Comparison of ENCODE assay signal across 10 mouse cellular contexts in the genomic region with DNA sequence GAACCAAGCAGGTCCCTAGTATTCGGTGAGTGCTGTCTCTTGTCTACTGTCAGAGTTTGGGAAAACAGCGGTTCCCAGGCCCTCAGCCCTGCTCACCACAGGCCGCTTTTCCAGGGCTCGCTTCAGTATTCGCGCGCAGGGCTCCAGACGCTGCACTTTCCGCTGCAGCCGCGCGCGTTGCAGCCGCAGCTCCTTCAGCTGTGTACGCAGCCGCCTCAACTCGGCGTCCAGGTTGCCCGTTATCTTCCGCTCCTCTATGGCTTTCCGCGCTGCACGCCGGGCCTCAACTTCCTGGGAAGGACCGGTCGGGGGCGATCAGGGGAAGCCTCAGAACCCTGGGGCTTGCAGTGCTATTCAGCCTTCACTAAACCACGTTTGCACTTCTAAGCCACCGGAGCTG. TPM values are rescaled to one million over a fixed set of nuclear protein-coding genes. Genes with fewer than 3 reads are reported as not detected.
DNase-seq lines count a peak whose midpoint lies in the region; ATAC-seq lines count a peak whose summit lies in the region.
"Had no signal": no experiment of that assay in that cellular context is flagged by ENCODE, and none has a peak within 500 bp of the region (broad histone marks: within the 10 kb centered on the region; RNA-seq: fewer than 3 reads in every experiment).

No protein-coding gene starts in this region.

- H3K27ac ChIP-seq in limb, embryonic 11.5 days (replicated peaks; ENCODE audit: low read depth, low read length), result no peak overlapping the region
- H3K27ac ChIP-seq: macrophage had no signal

- WGBS in limb, embryonic 11.5 days, result 9% methylated on average over 29 of the region's 29 CpGs

- ATAC-seq in limb, embryonic 11.5 days (ENCODE audit: insufficient number of reproducible peaks, low FRiP score, low TSS enrichment, low read depth), result no peak

- H3K4me1 ChIP-seq in limb, embryonic 11.5 days (ENCODE audit: control insufficient read depth, insufficient read depth, low read length), result no peaks in the 10 kb centered on the region

- H3K36me3 ChIP-seq in limb, embryonic 11.5 days (ENCODE audit: control insufficient read depth, insufficient read depth, low read length), result peaks cover 10% of the 10 kb centered on the region; the same call in 1 of the 2 replicates

- H3K27me3 ChIP-seq in limb, embryonic 11.5 days (ENCODE audit: control insufficient read depth, insufficient read depth, low read length), result no peaks in the 10 kb centered on the region; the same call in 1 of the 2 replicates

- H3K4me3 ChIP-seq in limb, embryonic 11.5 days (ENCODE audit: low read depth, low read length), result no peak overlapping the region

- DNase-seq in adrenal gland, postnatal 10 days, result peak; percentile 36
- DNase-seq in adrenal gland, adult 18-20 months (ENCODE audit: low spot score in 2 of 2), result no peak
- peak; percentile 8 for DNase-seq in right cerebral cortex, postnatal 14 days
- no peak for DNase-seq in right cerebral cortex, postnatal 4 days
- no peak for DNase-seq in limb, embryonic 11.5 days (ENCODE audit: low spot score)
- DNase-seq in thymus, postnatal 14 days, result peak; percentile 67
- no peak for DNase-seq in urinary bladder, postnatal 10 days (ENCODE audit: low spot score)
- DNase-seq in left cerebral cortex, adult 11 months (ENCODE audit: low spot score), result no peak

- H3K4me2 ChIP-seq in limb, embryonic 11.5 days (ENCODE audit: low read depth, severe bottlenecking), result peak overlapping the region; percentile 27; the same call in 1 of the 2 replicates

- H3K9me3 ChIP-seq in limb, embryonic 11.5 days (ENCODE audit: control insufficient read depth, low read length), result no peaks in the 10 kb centered on the region

- 0 out of 2 replicates have a peak overlapping the region, but pooled peaks have one; percentile 23 for H3K9ac ChIP-seq in limb, embryonic 11.5 days (ENCODE audit: low read length)

RNA-seq across cellular contexts. Expression of gene Cfap73, which starts 2.9 kb away (rescaled TPM):
- total RNA-seq in adrenal gland, postnatal 10 days (2021), result under 1 TPM in 1 of 2 experiments, not detected in 1; 0.42 TPM
- total RNA-seq in adrenal gland, adult 18-20 months (2021), result under 1 TPM in 1 of 2 experiments, not detected in 1; 0.33 TPM
- polyA plus RNA-seq in limb, embryonic 11.5 days (2014; fragmentation: Nextera tagmentation; extraction: Ambion mirVana), result not detected in 2 replicates
- polyA plus RNA-seq: adrenal gland, adult 2 months; macrophage had no signal

RNA-seq across cellular contexts. Expression of gene Rasal1, which starts 17.5 kb away (rescaled TPM):
- 1 to 10 TPM; 6.9 to 8.9 TPM for total RNA-seq in adrenal gland, postnatal 10 days (2021)
- 10 to 100 TPM in 1 of 2 experiments, 1 to 10 TPM in 1; 4.3 to 14.1 TPM for total RNA-seq in adrenal gland, adult 18-20 months (2021)
- polyA plus RNA-seq in limb, embryonic 11.5 days (2014; fragmentation: Nextera tagmentation; extraction: Ambion mirVana), result 0.16 and 0.48 TPM in 2 replicates
- polyA plus RNA-seq: macrophage had no signal

RNA-seq across cellular contexts. Expression of gene Ddx54, which starts 18.6 kb away (rescaled TPM):
- 10 to 100 TPM; 36.0 to 36.1 TPM for total RNA-seq in adrenal gland, postnatal 10 days (2021)
- 10 to 100 TPM; 44.1 to 57.6 TPM for total RNA-seq in adrenal gland, adult 18-20 months (2021)
- polyA plus RNA-seq in limb, embryonic 11.5 days (2014; fragmentation: Nextera tagmentation; extraction: Ambion mirVana), result 33.1 and 33.5 TPM in 2 replicates

RNA-seq across cellular contexts. Expression of gene Rita1, which starts 18.7 kb away (rescaled TPM):
- 10 to 100 TPM; 12.9 to 17.4 TPM for total RNA-seq in adrenal gland, postnatal 10 days (2021)
- 10 to 100 TPM; 14.2 to 16.9 TPM for total RNA-seq in adrenal gland, adult 18-20 months (2021)
- polyA plus RNA-seq in limb, embryonic 11.5 days (2014; fragmentation: Nextera tagmentation; extraction: Ambion mirVana), result 11.6 and 13.5 TPM in 2 replicates

RNA-seq across cellular contexts. Expression of gene Iqcd, which starts 42.3 kb away (rescaled TPM):
- total RNA-seq in adrenal gland, postnatal 10 days (2021), result under 1 TPM; 0.42 to 0.51 TPM
- total RNA-seq in adrenal gland, adult 18-20 months (2021), result under 1 TPM; 0.36 to 0.48 TPM
- polyA plus RNA-seq in limb, embryonic 11.5 days (2014; fragmentation: Nextera tagmentation; extraction: Ambion mirVana), result 0.27 and 0.40 TPM in 2 replicates

Comparison
In these comparisons a context has a peak if more than half of its experiments do, and no peak if none do; other contexts are left out.
1. DNase-seq: peak in adrenal gland, postnatal 10 days (single experiment), right cerebral cortex, postnatal 14 days (single experiment) and thymus, postnatal 14 days (single experiment); none in adrenal gland, adult 18-20 months (0 of 2), right cerebral cortex, postnatal 4 days (single experiment), limb, embryonic 11.5 days (single experiment), urinary bladder, postnatal 10 days (single experiment) and left cerebral cortex, adult 11 months (single experiment).